Mouse (Mus musculus) heart, postnatal 36 days (tissue): ENCODE results near the gene Apoc1. TPM values are rescaled to one million over a fixed set of nuclear protein-coding genes. Genes with fewer than 3 reads are reported as not detected.
"Not testable (repeated sequence)": the region's sequence is repeated elsewhere in the genome, so short reads cannot be mapped to it uniquely, and the experiment has no call there.

Experiments used
- DNase-seq, 2 experiments: peaks; one replicate each; pipeline ENCODE4 v3.0.0; 2021 to 2022
- intact Hi-C: fragments of 180-260 bp; cut with DNase I; formaldehyde crosslinking; loops from one replicate; pipeline ENCODE4 v1.15.1; 2025
- total RNA-seq, 2 experiments: library from RNA; stranded (reverse); gene quantifications; 2 replicates each; pipeline ENCODE4 v1.2.3; 2021

Apoc1 gene
- total RNA-seq, 2 experiments from 2014 or later = 1.2 to 3.3 TPM

- DNase-seq = no peak
- intact Hi-C loops = no loop called here
Observed at GRCm38 (mm10) chr7:19688611-19689010, 3.8 kb downstream of the Apoc1 start.

- DNase-seq = no peak
- intact Hi-C loops = no loop called here
Observed at GRCm38 (mm10) chr7:19688101-19688500, 4.4 kb downstream of the Apoc1 start.

- intact Hi-C loops, DNase-seq: not testable (repeated sequence)
Observed at GRCm38 (mm10) chr7:19686927-19687583, 5.4 kb downstream of the Apoc1 start.

GRCm38 (mm10) chr7:19686521-19686920, 5.9 kb downstream of the Apoc1 start:
- intact Hi-C loops = no loop called here
- DNase-seq = no peak

- no peak for DNase-seq
- intact Hi-C loops = no loop called here
Observed at GRCm38 (mm10) chr7:19685374-19685773, 7.1 kb downstream of the Apoc1 start.

GRCm38 (mm10) chr7:19683771-19684201, 8.7 kb downstream of the Apoc1 start:
- DNase-seq = no peak
- intact Hi-C loops = no loop called here

- intact Hi-C loops = no loop called here
- DNase-seq = no peak
Observed at GRCm38 (mm10) chr7:19682979-19683378, 9.5 kb downstream of the Apoc1 start.

- intact Hi-C loops = no loop called here
- no peak for DNase-seq
Observed at GRCm38 (mm10) chr7:19681202-19681694, 11.2 kb downstream of the Apoc1 start, which contains the start of the genes Gm44805 and Apoc4. Gm44805 (minus strand) TSS chr7:19681423. Apoc4 (minus strand) TSS chr7:19681479.

- no peak for DNase-seq
- intact Hi-C loops = no loop called here
Observed at GRCm38 (mm10) chr7:19680702-19681101, 11.8 kb downstream of the Apoc1 start.

- DNase-seq = no peak
- intact Hi-C loops = no loop called here
Observed at GRCm38 (mm10) chr7:19678901-19679300, 13.6 kb downstream of the Apoc1 start.

GRCm38 (mm10) chr7:19677872-19678271, 14.6 kb downstream of the Apoc1 start, which contains the start of gene Apoc2:
Apoc2 (minus strand) TSS chr7:19677941.
- no peak for DNase-seq
- intact Hi-C loops = no loop called here

- intact Hi-C loops = no loop called here
- DNase-seq = no peak
Observed at GRCm38 (mm10) chr7:19676662-19677061, 15.8 kb downstream of the Apoc1 start.

- intact Hi-C loops = no loop called here
- DNase-seq = no peak
Observed at GRCm38 (mm10) chr7:19675824-19676223, 16.6 kb downstream of the Apoc1 start.

GRCm38 (mm10) chr7:19673083-19673699, 19.3 kb downstream of the Apoc1 start:
- intact Hi-C loops = no loop called here
- DNase-seq = no peak

GRCm38 (mm10) chr7:19671511-19671910, 20.9 kb downstream of the Apoc1 start:
- DNase-seq = no peak
- intact Hi-C loops = no loop called here

GRCm38 (mm10) chr7:19668947-19669721, 23.3 kb downstream of the Apoc1 start:
- intact Hi-C loops = loop anchor here (1.0 to 2.0 kb wide), 4 partner anchors 32 to 122 kb away; no protein-coding TSS in a partner anchor
- DNase-seq = peak; percentile 91 to 92

GRCm38 (mm10) chr7:19667434-19667833, 25.0 kb downstream of the Apoc1 start:
- intact Hi-C loops = no loop called here

GRCm38 (mm10) chr7:19666750-19667149, 25.7 kb downstream of the Apoc1 start:
- no peak for DNase-seq
- intact Hi-C loops = no loop called here

More at GRCm38 (mm10) chr7:19667434-19667833, 25.0 kb downstream of the Apoc1 start:
- no peak for DNase-seq

- intact Hi-C loops = loop anchor here (1.0 kb wide), 1 partner anchor 37 kb away; no protein-coding TSS in a partner anchor
Observed at GRCm38 (mm10) chr7:19664955-19665841, 27.3 kb downstream of the Apoc1 start, which contains the start of gene Clptm1. Clptm1 (minus strand) TSS chr7:19665033.

GRCm38 (mm10) chr7:19664455-19664954, 28.0 kb downstream of the Apoc1 start:
- intact Hi-C loops = loop anchor here (1.0 kb wide), 1 partner anchor 36 kb away; no protein-coding TSS in a partner anchor

More at GRCm38 (mm10) chr7:19664955-19665841, 27.3 kb downstream of the Apoc1 start, which contains the start of gene Clptm1:
- DNase-seq = peak; percentile 97 to 98

More at GRCm38 (mm10) chr7:19664455-19664954, 28.0 kb downstream of the Apoc1 start:
- DNase-seq = no peak
